Mouse (Mus musculus) retina, adult 2 months (tissue): ENCODE data around the gene Eno1.
"Not testable (repeated sequence)": the region's sequence is repeated elsewhere in the genome, so short reads cannot be mapped to it uniquely, and the experiment has no call there.

ENCODE experiments used
- DNase-seq: peaks from one replicate; pipeline ENCODE4 v3.0.0-alpha.2; 2012; ENCODE audit warnings: low read depth, low spot score

Eno1 gene

GRCm38 (mm10) chr4:150249731-150250270 is 13.3 kb downstream of the Eno1 start:
- DNase-seq, result no peak

GRCm38 (mm10) chr4:150250549-150251422 is 14.3 kb downstream of the Eno1 start:
- DNase-seq, result no peak

GRCm38 (mm10) chr4:150254416-150254815 is 17.9 kb downstream of the Eno1 start:
- no peak for DNase-seq

GRCm38 (mm10) chr4:150255181-150255580 is 18.7 kb downstream of the Eno1 start:
- no peak for DNase-seq

GRCm38 (mm10) chr4:150257252-150258204 is 21.0 kb downstream of the Eno1 start:
- DNase-seq, result peak; percentile 65

GRCm38 (mm10) chr4:150258388-150258787 is 21.9 kb downstream of the Eno1 start:
- no peak for DNase-seq

- DNase-seq, result no peak
Observed at GRCm38 (mm10) chr4:150259577-150259976, 23.1 kb downstream of the Eno1 start.

GRCm38 (mm10) chr4:150260111-150260510 is 23.6 kb downstream of the Eno1 start:
- no peak for DNase-seq

GRCm38 (mm10) chr4:150260745-150261144 is 24.2 kb downstream of the Eno1 start:
- no peak for DNase-seq

GRCm38 (mm10) chr4:150262301-150262700 is 25.8 kb downstream of the Eno1 start:
- DNase-seq, result no peak

GRCm38 (mm10) chr4:150264903-150265302 is 28.4 kb downstream of the Eno1 start:
- DNase-seq, result no peak

GRCm38 (mm10) chr4:150265471-150265870 is 28.9 kb downstream of the Eno1 start:
- DNase-seq, result no peak

- no peak for DNase-seq
Observed at GRCm38 (mm10) chr4:150266655-150267223, 30.2 kb downstream of the Eno1 start.

- DNase-seq, result no peak
Observed at GRCm38 (mm10) chr4:150268674-150269653, 32.4 kb downstream of the Eno1 start.

- no peak for DNase-seq
Observed at GRCm38 (mm10) chr4:150269679-150270078, 33.2 kb downstream of the Eno1 start.

GRCm38 (mm10) chr4:150270718-150271117 is 34.2 kb downstream of the Eno1 start:
- not testable (repeated sequence) for DNase-seq

GRCm38 (mm10) chr4:150272725-150273124 is 36.2 kb downstream of the Eno1 start:
- no peak for DNase-seq

- DNase-seq, result no peak
Observed at GRCm38 (mm10) chr4:150275531-150275930, 39.0 kb downstream of the Eno1 start.

- DNase-seq, result not testable (repeated sequence)
Observed at GRCm38 (mm10) chr4:150279336-150279735, 42.8 kb downstream of the Eno1 start.

- DNase-seq, result no peak
Observed at GRCm38 (mm10) chr4:150280002-150280401, 43.5 kb downstream of the Eno1 start.
